Mouse (Mus musculus): Measurements from ENCODE around the gene Fam234a. TPM values are rescaled to one million over a fixed set of nuclear protein-coding genes. Genes with fewer than 3 reads are reported as not detected.
"Not testable (repeated sequence)": the region's sequence is repeated elsewhere in the genome, so short reads cannot be mapped to it uniquely, and the experiment has no call there.

Fam234a gene
- polyA plus RNA-seq, 1 experiment from 2014 or later: 29.1 TPM

- WGBS: under 1% methylated on average over 80 of the region's 92 CpGs
- DNase-seq (peak; percentile 70), ATAC-seq (ENCODE audit: low FRiP score, low TSS enrichment) (peak; percentile 49)
- Histone ChIP-seq H3K9ac (replicated peaks; ENCODE audit: low read length) (peak overlapping the region; percentile 60), H3K27ac (replicated peaks; ENCODE audit: low read depth, low read length) (no peak overlapping the region), H3K4me3 (replicated peaks; ENCODE audit: low read depth, low read length) (peak overlapping the region; percentile 51), H3K36me3 (ENCODE audit: control insufficient read depth, insufficient read depth, low read length) (peaks cover 19% of the 10 kb centered on the region), H3K4me1 (ENCODE audit: control insufficient read depth, insufficient read depth, low read length) (peaks cover 13% of the 10 kb centered on the region; the same call in 1 of the 2 replicates), H3K4me2 (ENCODE audit: low read length) (peak overlapping the region; percentile 95), H3K27me3 (ENCODE audit: control insufficient read depth, insufficient read depth, low read length) (peaks cover 44% of the 10 kb centered on the region), H3K9me3 (ENCODE audit: control insufficient read depth, low read length) (no peaks in the 10 kb centered on the region)
Observed at GRCm38 (mm10) chr17:26200831-26201705, 43.0 kb downstream of the Fam234a start.

GRCm38 (mm10) chr17:26198892-26199291 is 45.1 kb downstream of the Fam234a start, which contains the start of gene Pdia2:
TSS of gene Pdia2 (minus strand) at chr17:26199087.
- Histone ChIP-seq H3K4me3 (replicated peaks; ENCODE audit: low read depth, low read length) (no peak within 1 kb of the TSS), H3K27ac (replicated peaks; ENCODE audit: low read depth, low read length) (no peak within 1 kb of the TSS), H3K4me2 (ENCODE audit: low read length) (no peak within 1 kb of the TSS), H3K36me3 (ENCODE audit: control insufficient read depth, insufficient read depth, low read length) (peaks cover 39% of the 10 kb centered on the region), H3K4me1 (ENCODE audit: control insufficient read depth, insufficient read depth, low read length) (peaks cover 13% of the 10 kb centered on the region; the same call in 1 of the 2 replicates), H3K9ac (replicated peaks; ENCODE audit: low read length) (no peak within 1 kb of the TSS), H3K9me3 (ENCODE audit: control insufficient read depth, low read length) (no peaks in the 10 kb centered on the region), H3K27me3 (ENCODE audit: control insufficient read depth, insufficient read depth, low read length) (peaks cover 34% of the 10 kb centered on the region)
- no peak for ATAC-seq (ENCODE audit: low FRiP score, low TSS enrichment)
- WGBS: 82% methylated on average over 4 of the region's 4 CpGs
- no peak for DNase-seq

GRCm38 (mm10) chr17:26192481-26193190 is 51.4 kb downstream of the Fam234a start:
- no peaks in the 10 kb centered on the region for H3K9me3 ChIP-seq (ENCODE audit: control insufficient read depth, low read length)
- H3K4me2 ChIP-seq (ENCODE audit: low read length): no peak overlapping the region
- H3K27me3 ChIP-seq (ENCODE audit: control insufficient read depth, insufficient read depth, low read length): no peaks in the 10 kb centered on the region
- no peaks in the 10 kb centered on the region for H3K4me1 ChIP-seq (ENCODE audit: control insufficient read depth, insufficient read depth, low read length)
- no peak overlapping the region for H3K9ac ChIP-seq (replicated peaks; ENCODE audit: low read length)
- DNase-seq (no peak), ATAC-seq (ENCODE audit: low FRiP score, low TSS enrichment) (no peak)
- no peak overlapping the region for H3K27ac ChIP-seq (replicated peaks; ENCODE audit: low read depth, low read length)
- no peak overlapping the region for H3K4me3 ChIP-seq (replicated peaks; ENCODE audit: low read depth, low read length)
- 96% methylated on average over 15 of the region's 15 CpGs for WGBS
- peaks cover 93% of the 10 kb centered on the region for H3K36me3 ChIP-seq (ENCODE audit: control insufficient read depth, insufficient read depth, low read length)

GRCm38 (mm10) chr17:26191486-26191885 is 52.6 kb downstream of the Fam234a start:
- H3K4me3 ChIP-seq (replicated peaks; ENCODE audit: low read depth, low read length); H3K27ac ChIP-seq (replicated peaks; ENCODE audit: low read depth, low read length); H3K4me2 ChIP-seq (ENCODE audit: low read length); H3K4me1 ChIP-seq (ENCODE audit: control insufficient read depth, insufficient read depth, low read length); H3K9ac ChIP-seq (replicated peaks; ENCODE audit: low read length); H3K27me3 ChIP-seq (ENCODE audit: control insufficient read depth, insufficient read depth, low read length); ATAC-seq (ENCODE audit: low FRiP score, low TSS enrichment); DNase-seq; H3K9me3 ChIP-seq (ENCODE audit: control insufficient read depth, low read length): not testable (repeated sequence)
- peaks cover 91% of the 10 kb centered on the region for H3K36me3 ChIP-seq (ENCODE audit: control insufficient read depth, insufficient read depth, low read length)
- WGBS: 91% methylated on average over 7 of the region's 7 CpGs

- no peaks in the 10 kb centered on the region for H3K9me3 ChIP-seq (ENCODE audit: control insufficient read depth, low read length)
Observed at GRCm38 (mm10) chr17:26188091-26188805, 55.8 kb downstream of the Fam234a start.

GRCm38 (mm10) chr17:26187592-26187991 is 56.5 kb downstream of the Fam234a start:
- no peak overlapping the region for H3K4me3 ChIP-seq (replicated peaks; ENCODE audit: low read depth, low read length)
- 94% methylated on average over 5 of the region's 5 CpGs for WGBS
- DNase-seq: no peak
- no peaks in the 10 kb centered on the region for H3K9me3 ChIP-seq (ENCODE audit: control insufficient read depth, low read length)
- H3K4me1 ChIP-seq (ENCODE audit: control insufficient read depth, insufficient read depth, low read length): no peaks in the 10 kb centered on the region
- no peak overlapping the region for H3K4me2 ChIP-seq (ENCODE audit: low read length)
- ATAC-seq (ENCODE audit: low FRiP score, low TSS enrichment): no peak
- H3K27me3 ChIP-seq (ENCODE audit: control insufficient read depth, insufficient read depth, low read length): no peaks in the 10 kb centered on the region
- H3K36me3 ChIP-seq (ENCODE audit: control insufficient read depth, insufficient read depth, low read length): peaks cover 89% of the 10 kb centered on the region
- no peak overlapping the region for H3K9ac ChIP-seq (replicated peaks; ENCODE audit: low read length)
- no peak overlapping the region for H3K27ac ChIP-seq (replicated peaks; ENCODE audit: low read depth, low read length)

More at GRCm38 (mm10) chr17:26188091-26188805, 55.8 kb downstream of the Fam234a start:
- Histone ChIP-seq H3K36me3 (ENCODE audit: control insufficient read depth, insufficient read depth, low read length) (peaks cover 91% of the 10 kb centered on the region), H3K9ac (replicated peaks; ENCODE audit: low read length) (no peak overlapping the region), H3K4me3 (replicated peaks; ENCODE audit: low read depth, low read length) (no peak overlapping the region), H3K27me3 (ENCODE audit: control insufficient read depth, insufficient read depth, low read length) (no peaks in the 10 kb centered on the region), H3K4me1 (ENCODE audit: control insufficient read depth, insufficient read depth, low read length) (no peaks in the 10 kb centered on the region), H3K4me2 (ENCODE audit: low read length) (no peak overlapping the region), H3K27ac (replicated peaks; ENCODE audit: low read depth, low read length) (no peak overlapping the region)
- DNase-seq: no peak
- 88% methylated on average over 11 of the region's 11 CpGs for WGBS
- no peak for ATAC-seq (ENCODE audit: low FRiP score, low TSS enrichment)

- DNase-seq (no peak), ATAC-seq (ENCODE audit: low FRiP score, low TSS enrichment) (no peak)
- Histone ChIP-seq H3K4me3 (replicated peaks; ENCODE audit: low read depth, low read length) (no peak overlapping the region), H3K9me3 (ENCODE audit: control insufficient read depth, low read length) (no peaks in the 10 kb centered on the region), H3K27ac (replicated peaks; ENCODE audit: low read depth, low read length) (no peak overlapping the region), H3K9ac (replicated peaks; ENCODE audit: low read length) (no peak overlapping the region), H3K27me3 (ENCODE audit: control insufficient read depth, insufficient read depth, low read length) (no peaks in the 10 kb centered on the region), H3K4me1 (ENCODE audit: control insufficient read depth, insufficient read depth, low read length) (no peaks in the 10 kb centered on the region), H3K36me3 (ENCODE audit: control insufficient read depth, insufficient read depth, low read length) (peaks cover 39% of the 10 kb centered on the region), H3K4me2 (ENCODE audit: low read length) (no peak overlapping the region)
- 95% methylated on average over 3 of the region's 3 CpGs for WGBS
Observed at GRCm38 (mm10) chr17:26181179-26181578, 62.9 kb downstream of the Fam234a start.

GRCm38 (mm10) chr17:26178611-26179010 is 65.4 kb downstream of the Fam234a start:
- DNase-seq (no peak), ATAC-seq (ENCODE audit: low FRiP score, low TSS enrichment) (no peak)
- no peaks in the 10 kb centered on the region for H3K9me3 ChIP-seq (ENCODE audit: control insufficient read depth, low read length)
- H3K27ac ChIP-seq (replicated peaks; ENCODE audit: low read depth, low read length): no peak overlapping the region
- H3K4me1 ChIP-seq (ENCODE audit: control insufficient read depth, insufficient read depth, low read length): no peaks in the 10 kb centered on the region
- peaks cover 32% of the 10 kb centered on the region for H3K36me3 ChIP-seq (ENCODE audit: control insufficient read depth, insufficient read depth, low read length)
- no peaks in the 10 kb centered on the region for H3K27me3 ChIP-seq (ENCODE audit: control insufficient read depth, insufficient read depth, low read length)
- H3K9ac ChIP-seq (replicated peaks; ENCODE audit: low read length): no peak overlapping the region
- H3K4me3 ChIP-seq (replicated peaks; ENCODE audit: low read depth, low read length): no peak overlapping the region
- no peak overlapping the region for H3K4me2 ChIP-seq (ENCODE audit: low read length)

All from midbrain, embryonic 14.5 days (tissue).